Mouse (Mus musculus) A20 (cell line): ENCODE measurements around the gene Gpha2.

Experiments
- DNase-seq: peaks from one replicate; pipeline ENCODE4 v3.0.0-alpha.2; 2011; ENCODE audit warnings: low read depth, low spot score

Gene Gpha2

GRCm38 (mm10) chr19:6272738-6273137, 46.6 kb downstream of the Gpha2 start:
- no peak for DNase-seq

- peak; percentile 30 for DNase-seq
Observed at GRCm38 (mm10) chr19:6273592-6273991, 47.4 kb downstream of the Gpha2 start.

- DNase-seq = no peak
Observed at GRCm38 (mm10) chr19:6273998-6274608, 47.9 kb downstream of the Gpha2 start.

- DNase-seq = peak; percentile 90
Observed at GRCm38 (mm10) chr19:6275740-6276389, 49.7 kb downstream of the Gpha2 start.

- peak; percentile 99 for DNase-seq
Observed at GRCm38 (mm10) chr19:6276426-6277421, 50.5 kb downstream of the Gpha2 start, which contains the start of gene Ehd1. Gene Ehd1, plus strand, starts transcription at chr19:6276725.
